Mouse (Mus musculus) telencephalon, adult 2 months (tissue): ENCODE measurements at regions not wholly inside any gene's neighbourhood (a gene's known extent, or its start where the extent isn't known, plus 50 kb on each side); places are given as distances from the start of the nearest gene placed in this dataset.

Experiments used
- DNase-seq: peaks from one replicate; pipeline ENCODE4 v3.0.0-alpha.2; 2011; ENCODE audit warnings: low read depth, low spot score

DNA sequence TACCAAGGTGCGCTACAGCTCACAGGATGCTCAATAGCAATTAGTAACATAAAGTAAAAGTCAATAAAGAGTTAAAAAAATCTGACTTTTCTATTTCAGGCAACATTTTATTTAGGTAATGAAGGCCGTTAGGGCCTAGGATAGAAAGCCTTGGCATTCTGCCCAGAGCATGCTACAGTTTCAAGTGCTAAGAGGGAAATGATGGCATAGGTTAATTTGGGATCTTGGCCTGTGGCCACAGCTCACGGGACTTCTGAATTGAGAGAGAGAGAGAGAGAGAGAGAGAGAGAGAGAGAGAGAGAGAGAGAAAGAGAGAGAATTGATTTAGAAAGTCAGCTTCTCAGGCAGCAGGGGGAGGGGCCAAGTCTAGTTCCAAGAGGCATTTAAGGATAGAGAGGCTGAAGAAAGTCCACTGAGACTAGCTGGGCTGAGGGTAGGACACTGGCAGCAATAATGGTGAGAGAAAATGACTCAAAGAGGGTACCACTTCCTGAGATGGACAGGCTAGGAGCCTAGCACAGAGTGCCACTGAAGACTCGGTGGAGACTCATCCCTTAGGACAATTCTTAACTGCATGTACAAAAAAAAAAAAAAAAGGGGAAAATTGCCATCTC lies 52.6 kb upstream of the Klf14 start:
- no peak for DNase-seq

DNA sequence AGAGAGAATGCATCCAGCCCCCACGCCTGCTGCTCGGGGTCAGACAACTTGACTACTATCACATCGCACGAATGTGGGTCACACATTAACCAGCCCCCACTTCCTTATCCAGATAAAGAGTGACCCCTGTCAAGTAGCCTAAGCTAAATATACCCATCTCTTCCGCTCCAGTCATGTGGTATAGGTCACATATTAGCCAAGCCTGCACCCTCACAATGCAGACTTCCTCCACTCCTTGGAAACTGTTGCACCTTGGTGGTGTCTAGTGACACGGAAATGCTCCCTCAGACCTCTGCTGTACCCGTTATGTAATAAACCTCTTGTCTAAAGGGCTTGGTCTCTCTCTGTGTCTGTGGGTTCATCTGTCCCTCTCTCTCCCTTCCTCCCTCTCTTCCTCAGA lies 57.7 kb upstream of the Klf14 start:
- no peak for DNase-seq

DNA sequence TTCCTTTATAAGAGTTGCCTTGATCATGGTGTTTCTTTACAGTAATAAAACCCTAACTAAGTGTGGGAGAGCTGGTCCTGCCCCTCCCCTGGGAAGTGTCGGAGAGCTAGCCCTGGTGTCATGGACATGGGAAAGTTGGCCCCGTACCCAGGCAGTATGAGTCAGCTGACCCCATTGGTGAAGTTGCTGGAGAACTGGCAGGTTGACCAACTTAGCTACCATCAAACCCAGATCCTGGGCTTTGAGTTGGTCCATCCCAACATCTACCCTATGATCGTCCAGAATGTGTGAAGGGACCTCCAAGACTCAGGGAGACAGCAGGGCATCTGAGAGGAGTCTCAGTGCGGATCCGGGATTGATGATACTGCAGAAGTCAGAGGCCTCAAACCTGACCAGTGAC lies 62.9 kb upstream of the Klf14 start:
- DNase-seq: no peak

DNA sequence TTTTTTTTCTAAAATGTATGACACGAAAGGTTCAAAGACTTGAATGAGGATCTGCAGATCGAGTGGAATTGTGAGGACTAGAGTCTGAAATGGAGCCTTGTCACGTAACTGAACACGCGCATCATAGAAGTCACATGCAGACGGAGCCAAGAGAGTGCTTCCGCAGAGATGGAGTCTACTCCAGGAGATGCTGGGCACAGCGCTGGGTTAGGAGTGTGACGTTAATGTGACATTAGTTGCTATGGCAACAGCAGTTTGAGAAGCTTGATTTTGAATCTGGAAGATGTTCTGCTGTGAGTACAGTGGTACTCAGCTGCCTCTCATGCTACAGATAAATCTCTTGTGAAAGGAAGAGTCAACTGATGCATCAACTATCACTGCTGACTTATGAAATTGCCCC lies 70.9 kb upstream of the Klf14 start:
- DNase-seq: peak; percentile 87

DNA sequence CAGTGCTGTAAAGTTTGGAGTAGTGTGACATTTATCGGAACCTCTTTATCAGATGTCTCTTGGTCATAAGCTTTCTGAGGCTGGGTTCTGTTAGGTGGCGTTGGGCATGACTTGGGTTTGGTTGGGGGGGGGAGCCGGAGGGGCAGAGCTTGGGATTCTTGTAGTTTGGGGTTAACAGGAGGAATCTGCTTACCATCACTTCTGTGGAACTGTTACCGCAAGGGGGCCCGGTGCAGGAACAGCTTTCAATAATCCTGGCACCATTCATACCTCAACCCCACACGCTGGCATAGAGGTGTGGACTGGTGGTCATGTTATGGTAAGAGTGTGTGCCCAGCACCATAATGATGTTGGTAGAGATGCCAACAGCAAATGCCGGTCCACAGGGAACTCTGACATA lies 72.1 kb upstream of the Klf14 start:
- DNase-seq: no peak

DNA sequence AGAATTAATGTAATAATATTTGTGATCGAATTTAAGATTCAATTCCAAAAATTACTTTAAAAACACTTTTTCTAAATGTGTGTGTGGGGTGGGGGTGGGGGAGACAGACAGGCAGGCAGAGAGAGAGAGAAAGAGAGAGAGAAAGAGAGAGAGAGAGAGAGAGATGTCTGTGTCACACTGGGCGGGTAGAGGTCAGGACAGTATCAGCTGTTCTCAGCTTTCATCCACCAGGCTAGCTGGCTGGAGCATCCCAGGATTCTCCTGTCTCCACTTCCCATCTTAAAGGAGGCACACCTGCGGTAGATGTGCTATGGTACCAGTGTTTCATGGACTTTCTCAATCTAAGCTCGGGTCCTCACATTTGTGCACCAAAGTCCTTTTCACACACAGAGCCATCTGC lies 73.3 kb upstream of the Klf14 start:
- no peak for DNase-seq

DNA sequence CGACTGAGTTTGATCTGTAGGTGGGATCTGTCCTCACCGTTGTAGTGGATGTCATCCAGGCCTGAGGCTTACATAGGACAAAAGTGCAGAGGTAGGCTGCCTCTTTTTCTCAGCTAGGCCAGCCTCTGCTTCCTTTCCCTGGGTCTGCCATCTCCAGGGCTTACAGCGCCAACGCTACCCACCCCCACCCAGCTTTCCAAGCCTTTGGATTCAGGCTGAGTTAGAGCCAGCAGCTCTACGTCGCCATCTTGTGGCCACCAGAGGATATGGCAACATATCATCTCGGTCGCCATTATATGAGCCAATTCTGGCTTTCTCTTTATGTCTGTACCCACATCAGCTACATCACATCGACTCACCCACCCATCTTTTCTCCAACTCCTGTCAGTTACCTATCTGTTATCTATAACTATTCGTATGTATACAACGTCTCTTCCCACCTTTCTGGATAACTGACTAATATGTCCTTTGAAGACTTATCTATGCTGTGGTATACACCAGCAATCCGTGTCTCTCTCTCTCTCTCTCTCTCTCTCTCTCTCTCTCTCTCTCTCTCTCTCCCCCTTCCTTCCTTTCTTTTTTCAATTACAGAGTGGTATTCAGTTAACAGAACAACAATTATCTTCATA lies 74.2 kb upstream of the Klf14 start:
- DNase-seq: peak; percentile 58

DNA sequence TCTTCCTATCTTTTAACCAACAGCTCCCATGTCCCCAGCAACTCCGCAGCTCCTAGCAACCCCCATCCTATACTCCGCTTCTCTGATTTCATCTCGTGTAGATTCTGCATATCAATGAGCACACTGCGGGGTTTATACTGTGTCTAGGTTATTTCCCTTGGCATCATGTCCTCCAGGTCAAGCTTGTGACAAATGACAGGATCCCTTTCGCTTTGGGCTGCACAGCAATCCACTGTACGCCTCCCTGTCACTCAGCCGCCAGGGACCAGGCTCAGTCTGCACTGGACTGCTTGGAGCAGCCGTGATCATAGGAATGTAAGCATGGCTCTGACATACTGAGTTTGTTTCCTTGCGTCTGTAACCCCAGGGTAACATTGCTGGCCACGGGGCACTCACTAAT lies 75.9 kb upstream of the Klf14 start:
- no peak for DNase-seq

DNA sequence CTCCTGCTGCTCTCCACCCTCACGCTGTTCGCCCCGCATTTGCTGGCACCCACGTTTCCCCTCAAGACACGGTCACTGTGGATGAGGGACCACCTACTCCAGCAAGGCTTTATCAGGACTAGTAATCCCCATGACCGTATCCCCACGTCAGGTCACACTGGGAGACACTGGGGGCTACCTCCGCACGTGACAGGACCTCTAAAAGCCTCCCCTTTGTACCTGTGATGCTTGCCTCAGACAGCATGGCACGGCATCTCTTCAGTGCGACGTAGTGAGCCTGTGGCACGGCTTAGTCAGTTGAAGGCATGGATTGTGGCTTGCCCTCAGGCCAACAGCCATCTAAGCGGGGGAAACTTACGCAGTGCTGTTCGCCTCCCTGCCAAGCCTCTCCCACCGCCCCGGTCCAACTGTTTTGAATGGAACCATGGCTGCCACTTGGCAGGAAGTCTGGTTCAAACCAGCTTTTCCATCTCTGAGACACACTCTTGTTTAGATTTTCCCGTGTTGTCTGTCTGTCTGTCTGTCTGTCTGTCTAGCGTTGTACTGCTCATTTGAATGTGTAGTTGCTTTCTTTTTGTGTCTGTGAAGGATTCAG lies 79.0 kb upstream of the Klf14 start:
- DNase-seq: no peak

DNA sequence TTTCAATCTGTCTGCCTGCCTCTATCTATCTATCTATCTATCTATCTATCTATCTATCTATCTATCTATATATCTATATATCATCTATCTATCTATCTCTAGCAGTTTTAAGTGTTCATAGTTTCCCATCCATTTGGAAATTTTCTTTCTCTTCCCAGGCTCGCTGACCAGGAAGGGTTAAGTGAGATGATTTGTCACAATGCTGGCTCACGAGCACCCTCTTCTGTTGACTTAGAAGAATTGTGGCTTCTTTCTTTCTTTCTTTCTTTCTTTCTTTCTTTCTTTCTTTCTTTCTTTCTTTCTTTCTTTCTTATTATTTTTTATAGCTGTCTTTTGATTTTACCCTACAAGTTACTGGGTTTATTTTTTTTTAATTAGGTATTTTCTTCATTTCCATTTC lies 79.6 kb upstream of the Klf14 start:
- DNase-seq: peak; percentile 60

DNA sequence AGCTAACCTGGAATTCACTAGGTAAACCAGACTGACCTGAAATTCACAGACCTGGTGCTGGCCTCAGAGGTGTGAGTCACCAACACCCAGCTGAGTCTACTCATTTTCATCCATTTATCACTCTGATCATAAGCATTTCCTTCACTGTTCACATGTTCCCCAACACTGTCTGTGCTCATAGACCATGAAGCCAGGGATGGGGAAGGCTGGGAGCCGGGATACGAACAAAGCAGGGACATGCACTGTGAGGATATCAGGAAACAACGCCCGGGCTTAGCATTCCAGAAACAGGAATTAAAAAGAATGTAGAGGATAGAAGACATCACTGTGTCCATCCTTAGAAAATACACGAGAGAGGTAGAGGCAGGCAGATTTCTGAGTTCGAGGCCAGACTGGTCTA lies 80.6 kb upstream of the Klf14 start:
- no peak for DNase-seq

DNA sequence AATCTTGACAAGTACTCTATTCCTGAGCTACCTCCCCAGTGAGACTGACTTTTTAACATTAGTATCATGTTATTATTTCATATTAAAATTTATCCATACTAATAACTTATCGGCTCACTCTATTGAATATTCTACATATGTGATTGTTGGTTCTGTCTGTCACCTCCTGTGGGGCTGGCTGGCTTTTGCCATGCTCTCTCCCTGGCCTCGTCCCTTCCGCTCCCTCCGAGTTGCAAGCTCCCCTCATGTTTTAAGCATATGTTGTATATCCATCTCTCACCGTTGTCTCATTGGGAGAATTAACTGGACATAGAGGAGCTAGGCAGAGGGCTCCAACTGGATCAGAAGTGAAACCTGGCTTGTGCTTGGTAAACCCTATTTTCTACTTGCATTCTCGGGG lies 81.9 kb upstream of the Klf14 start:
- no peak for DNase-seq

DNA sequence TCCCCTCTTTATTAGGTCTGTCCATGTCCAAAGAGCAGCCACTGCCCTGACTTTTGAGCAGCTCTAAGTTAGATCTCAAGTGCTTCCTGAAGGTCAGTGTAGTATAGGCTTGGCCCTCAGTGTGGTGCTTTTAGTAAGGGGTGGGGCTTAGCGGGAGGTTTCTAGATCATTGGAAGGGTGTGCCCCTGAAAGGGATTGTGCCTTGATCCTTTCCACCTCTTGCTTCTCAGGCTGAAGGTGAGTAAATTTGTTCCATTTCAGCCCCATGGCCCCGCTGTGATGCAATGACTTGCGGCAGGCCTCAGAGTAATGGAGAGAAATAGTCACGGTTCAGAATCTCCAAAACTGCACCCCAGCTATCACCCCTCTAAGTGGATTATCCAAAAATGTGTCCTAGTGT lies 84.5 kb upstream of the Klf14 start:
- DNase-seq: no peak

DNA sequence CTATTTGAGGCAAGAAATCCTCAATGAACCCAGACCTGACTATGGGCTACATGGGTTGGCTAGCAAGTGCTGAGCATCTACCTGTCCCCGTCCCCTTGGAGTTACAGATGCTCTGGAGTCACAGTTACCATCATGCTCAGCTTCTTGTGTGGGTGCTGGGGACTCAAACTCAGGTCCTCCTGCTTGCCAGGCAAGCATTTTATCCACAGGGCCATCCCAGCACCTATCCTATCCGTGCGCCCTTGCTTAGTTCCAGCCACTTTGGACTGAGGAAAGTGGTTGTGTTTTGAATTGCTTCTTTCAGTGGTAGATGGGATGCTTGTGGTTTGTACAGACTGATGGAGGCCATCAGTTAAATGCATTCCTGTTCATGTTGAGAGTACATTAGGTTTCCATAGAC lies 85.0 kb upstream of the Klf14 start:
- no peak for DNase-seq

DNA sequence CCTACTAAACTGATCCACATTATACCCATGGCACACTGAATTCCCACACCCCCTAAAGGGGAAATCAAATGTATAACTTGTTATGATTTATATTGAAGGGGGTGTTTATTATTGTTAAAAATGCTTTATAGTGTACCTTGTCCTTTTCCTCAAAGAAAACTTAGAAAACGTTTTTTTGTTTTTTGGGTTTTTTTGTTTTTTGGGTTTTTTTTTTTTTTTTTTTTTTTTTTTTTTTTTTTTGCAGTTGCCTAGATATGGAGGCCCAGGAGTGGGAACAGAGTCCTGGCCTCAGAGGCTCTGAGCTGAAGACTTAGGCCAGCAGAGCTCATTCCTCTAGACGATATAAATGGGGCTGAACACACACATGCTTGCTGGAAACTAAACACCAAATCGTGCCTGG lies 87.3 kb upstream of the Klf14 start:
- no peak for DNase-seq

DNA sequence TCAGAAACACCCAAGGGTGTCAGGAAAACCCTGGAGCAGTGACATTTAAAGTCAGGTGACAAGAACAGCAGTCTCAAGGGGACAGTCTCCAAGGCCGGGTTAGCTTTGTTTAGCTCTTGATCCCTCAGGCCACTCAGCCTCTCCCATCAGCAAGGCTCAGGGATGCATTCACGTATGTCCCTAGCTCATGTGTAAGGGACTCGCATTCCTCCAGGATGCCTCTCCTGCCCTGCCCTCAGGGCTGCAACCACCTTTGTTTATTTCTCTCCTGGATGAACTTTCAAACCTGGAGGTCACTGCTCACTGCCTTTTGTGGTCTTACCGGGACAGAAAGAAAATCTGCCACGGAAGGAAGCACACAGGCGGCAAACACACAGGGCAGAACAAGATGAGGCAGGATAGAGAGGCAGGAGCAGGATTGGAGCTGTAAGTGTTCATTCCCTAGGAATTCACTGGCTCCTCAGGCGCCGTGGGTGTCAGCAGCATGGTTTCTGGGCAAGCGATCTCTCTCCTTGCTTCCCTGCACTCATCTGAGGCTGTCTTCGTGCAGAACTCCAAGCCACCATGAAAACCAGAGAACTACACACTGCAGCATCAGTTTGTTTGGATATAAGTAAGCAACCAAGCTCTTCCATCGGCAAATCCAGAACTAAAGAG lies 90.2 kb upstream of the Klf14 start:
- no peak for DNase-seq

DNA sequence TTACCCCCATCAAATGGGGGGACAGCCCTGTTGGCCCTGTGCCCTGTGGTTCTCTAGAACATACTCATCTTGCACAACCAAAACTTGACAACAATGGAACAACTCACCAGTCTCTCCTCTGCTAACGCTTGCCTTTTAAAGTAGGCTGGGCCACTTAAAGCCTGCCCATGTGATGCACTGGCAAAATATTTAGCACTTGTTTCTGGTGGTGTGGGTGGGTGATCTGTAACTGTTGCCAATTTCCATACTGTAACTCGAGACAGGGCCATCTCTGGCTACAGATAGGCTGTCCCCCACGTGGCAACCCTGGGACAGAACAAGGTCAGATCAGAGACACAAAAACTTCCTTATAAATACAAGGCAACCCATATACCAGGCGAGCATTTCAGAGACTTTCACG lies 92.0 kb upstream of the Klf14 start:
- DNase-seq: no peak

DNA sequence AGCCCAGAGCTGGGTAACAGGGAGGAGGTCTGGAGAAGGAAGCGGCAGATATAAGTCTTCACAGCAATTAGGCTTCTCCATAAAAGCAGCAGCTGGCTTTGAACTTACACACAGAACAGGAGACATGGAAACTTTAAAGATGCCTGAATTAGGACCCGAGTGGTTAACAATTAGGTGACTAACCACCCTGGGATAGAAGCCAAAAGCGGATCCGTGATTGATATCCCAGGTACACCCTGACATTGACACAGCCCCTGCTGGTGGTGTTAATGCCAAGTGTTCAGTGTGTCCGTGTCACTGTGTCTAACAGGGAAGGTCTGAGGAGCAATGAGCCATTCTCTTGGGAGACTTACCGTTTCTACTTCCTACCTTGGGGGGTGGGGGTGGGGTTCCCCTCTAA lies 92.9 kb upstream of the Klf14 start:
- no peak for DNase-seq

DNA sequence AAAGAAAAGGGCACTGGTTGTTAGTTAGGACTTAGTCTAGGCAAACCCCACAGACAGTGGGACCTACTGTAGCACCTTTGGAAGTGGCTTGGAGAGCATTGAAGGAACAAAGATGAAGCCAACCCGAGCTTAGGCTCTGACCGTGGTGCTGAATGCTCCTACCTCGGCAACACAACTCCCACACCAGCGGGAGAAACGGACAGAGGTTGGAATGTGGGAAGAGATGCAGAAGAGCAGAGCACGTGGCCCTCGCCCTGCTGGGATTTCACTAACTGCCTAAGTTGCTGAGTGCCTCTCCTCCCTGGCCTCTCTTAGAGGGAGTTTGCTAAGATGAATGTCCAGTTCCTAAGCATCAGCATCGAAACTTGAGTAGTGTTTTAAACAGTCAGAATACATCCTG lies 94.1 kb upstream of the Klf14 start:
- no peak for DNase-seq

DNA sequence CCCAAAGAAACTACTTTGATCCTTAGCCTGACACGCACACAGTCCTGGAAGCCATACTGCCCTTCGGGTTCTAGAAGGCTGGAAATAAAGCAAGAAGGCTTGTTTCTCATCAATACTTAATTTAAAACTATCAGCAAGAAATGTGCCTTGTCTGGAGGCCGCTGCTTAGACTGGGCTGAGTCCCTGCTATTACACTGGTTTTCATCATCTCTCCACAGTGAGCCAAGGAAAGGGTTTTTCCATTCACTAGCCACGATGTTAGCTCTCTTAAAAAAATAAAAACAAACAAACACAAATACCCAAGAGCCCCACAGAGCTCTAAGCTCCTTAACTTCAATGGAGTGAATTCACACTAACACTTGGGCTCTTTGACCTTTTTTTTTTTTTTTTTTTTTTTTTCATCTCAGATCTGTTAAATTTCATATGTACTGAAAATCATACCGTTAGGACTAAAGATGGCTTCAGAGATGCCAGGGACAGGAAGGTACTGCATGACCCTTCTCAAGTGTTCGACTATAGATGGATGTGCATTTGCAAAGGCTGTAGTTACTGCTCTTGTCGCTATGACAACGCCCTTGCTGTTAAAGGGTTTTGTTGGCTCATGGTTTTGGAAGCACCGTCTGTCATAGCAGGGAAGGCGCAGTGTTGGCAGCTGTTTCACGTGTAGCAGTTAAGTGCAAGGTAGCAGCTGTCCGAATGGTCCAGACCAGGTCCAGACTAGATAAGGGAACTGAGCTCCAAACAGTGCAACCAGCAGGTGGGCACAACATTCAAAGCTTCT lies 98.1 kb upstream of the Klf14 start:
- no peak for DNase-seq

DNA sequence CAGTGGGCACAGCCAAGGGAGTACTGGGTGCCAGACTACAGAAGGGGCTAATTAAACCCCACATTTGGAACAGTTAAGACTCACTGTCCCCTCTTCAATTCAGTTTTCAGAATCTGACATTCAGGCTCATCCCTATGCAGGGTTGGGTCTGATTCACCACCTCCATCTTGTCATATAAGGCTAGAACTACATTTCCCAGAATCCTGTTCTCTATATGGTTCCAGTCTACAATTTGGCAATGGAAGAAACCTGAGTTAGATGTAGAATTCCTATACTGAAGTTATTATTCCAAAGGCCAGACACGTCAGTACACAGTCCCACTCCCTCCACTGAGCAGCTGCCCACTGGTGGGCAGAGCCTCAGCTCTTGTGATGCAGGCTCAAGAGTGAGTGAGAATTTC lies 99.4 kb upstream of the Klf14 start:
- DNase-seq: no peak

DNA sequence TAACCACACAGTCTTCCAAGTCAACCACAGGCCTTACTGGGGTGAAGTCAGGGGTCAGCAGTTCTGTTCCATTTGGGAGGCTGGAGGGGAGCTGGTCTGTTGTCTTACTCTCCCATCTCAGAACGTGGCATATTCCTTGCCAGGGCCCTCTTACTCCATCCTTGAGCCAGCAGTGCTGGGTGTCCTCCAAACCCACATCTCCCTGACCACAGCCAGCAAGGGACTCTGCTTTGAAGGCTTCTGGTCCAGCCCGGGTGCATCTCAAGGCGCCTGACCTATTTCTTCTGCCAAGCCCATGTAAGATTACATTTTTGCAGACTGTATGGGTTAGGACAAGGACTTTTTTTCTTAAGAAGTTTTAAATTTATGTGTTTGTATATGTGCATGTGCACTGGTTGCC lies 100.1 kb upstream of the Klf14 start:
- DNase-seq: no peak
